Mouse (Mus musculus): ENCODE data around the gene Fkbp15.
"Not testable (repeated sequence)": the region's sequence is repeated elsewhere in the genome, so short reads cannot be mapped to it uniquely, and the experiment has no call there.

Fkbp15 gene

DNA sequence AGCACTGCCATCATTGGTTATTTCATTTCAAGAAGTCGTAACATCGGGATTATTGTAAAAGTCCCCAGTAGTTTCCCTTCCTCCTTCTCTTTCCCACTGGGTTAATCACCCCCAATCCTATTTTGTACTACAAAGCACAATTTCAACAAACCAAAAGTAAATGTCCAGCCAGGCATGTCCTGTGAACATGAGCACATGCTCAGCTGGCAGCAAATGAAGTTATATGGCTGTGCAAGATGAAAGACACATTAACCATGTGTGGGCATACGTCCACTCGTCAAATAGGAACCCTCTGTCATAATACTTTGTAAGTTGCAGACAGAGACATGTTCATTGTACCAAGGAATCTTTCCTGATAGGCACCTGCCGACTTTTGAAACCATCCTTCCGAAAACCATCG lies 77.4 kb downstream of the Fkbp15 start:
- DNase-seq (ENCODE audit: low spot score in 2 of 2) = no peak

DNA sequence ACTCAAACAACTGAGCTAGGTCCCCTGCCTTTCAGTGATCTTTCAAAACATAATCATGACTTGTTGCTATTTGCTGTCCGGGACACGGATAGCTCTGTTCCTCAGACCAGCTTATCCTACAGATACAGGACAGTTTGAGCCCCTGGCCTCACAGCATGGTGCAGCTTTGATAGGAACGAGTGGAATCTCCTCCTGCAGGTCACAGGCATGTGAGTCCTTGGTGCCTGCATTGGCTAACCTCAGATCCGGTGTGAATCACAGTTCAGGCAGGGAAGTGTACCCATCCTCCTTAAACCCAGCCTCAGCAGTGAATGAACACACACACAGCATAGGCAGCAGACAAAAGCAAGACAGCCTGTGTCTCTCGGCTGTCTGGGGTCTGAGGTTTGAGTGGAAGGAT lies 79.0 kb downstream of the Fkbp15 start:
- no peak for DNase-seq (ENCODE audit: low spot score in 2 of 2)

DNA sequence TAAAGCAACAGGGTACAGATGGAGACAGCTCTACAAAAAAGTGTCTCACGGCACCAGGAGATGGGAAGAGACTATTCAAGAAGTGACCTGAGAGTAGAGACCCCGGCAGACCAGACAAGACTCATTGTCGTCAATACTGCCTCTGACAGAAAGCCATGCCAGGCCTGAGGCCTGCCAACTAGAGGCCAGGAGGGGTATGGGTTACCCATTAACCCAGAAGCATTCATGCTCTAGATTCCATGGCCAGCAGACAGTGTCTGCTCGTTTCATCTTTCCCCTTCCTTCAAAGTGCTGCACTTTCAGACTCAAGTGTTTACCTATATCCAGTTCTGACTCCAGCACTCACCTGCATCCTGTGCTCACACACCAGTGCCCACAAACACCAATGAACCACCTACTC lies 82.3 kb downstream of the Fkbp15 start:
- DNase-seq (ENCODE audit: low spot score in 2 of 2) = no peak

DNA sequence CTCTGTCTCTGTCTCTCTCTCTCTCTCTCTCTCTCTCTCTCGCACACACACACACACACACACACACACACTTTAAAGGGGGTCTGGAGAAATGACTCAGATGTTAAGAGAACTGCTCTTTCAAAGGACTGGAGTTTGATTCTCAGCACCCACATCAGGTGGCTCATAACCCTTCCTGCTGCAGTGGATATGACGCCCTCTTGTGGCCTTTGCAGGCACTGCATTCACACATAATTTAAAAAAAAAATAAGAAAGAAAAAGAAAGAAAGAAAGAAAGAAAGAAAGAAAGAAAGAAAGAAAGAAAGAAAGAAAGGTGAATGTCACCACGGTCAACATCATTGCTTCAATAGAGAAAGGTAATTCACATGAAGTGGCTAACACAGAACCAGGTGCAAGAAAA lies 83.1 kb downstream of the Fkbp15 start:
- no peak for DNase-seq (ENCODE audit: low spot score in 2 of 2)

DNA sequence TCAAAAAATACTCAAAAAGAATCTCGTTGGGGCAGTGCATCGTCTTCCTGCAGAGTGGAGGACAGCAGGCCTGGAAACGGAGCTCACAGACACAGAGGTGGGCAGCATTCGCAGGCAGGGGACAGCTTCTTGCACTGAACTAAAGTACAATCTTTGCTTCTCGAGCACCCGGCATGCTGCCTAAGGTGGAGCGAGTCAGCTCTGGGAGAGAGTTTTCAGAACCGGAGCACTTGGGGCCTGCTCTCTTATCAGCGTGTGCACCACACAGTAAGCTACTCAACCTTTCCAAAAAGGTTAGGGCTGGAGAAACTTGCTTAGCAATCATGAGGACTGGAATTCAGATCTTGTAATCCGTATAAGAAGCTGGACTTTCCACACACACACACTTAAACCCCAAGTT lies 83.7 kb downstream of the Fkbp15 start:
- no peak for DNase-seq (ENCODE audit: low spot score in 2 of 2)

DNA sequence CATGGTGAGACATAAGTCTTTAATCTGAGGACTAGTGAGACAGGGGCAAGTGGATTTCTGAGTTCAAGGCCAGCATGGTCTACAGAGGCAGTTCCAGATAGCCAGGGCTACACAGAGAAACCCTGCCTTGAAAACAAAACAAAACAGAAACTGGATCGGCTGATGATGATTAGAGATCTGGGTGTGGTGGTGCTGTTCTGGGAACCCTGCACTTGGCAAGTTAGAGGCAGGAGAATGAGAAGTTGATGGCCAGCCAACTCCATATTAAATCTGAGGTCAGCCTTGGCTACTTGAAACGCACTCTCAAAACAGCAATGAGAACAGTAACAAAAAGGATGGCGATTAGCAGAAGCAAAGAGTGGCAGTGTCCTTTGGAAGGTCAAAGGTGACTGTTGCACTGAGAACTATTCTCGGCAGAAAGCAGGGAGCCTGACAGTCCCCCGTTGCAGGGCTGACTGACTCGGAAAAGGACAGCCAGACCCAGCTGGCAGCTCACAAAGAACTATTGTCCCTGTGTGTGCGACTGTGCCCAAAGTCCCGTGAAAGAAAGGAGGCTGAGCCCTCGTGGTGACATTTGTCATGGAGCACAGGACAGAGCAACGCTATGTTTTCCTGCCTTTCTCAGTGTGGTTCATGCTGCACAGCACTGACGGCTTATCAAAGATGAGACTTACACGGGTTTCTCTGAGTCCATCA lies 85.4 kb downstream of the Fkbp15 start:
- DNase-seq (ENCODE audit: low spot score in 2 of 2) = no peak

DNA sequence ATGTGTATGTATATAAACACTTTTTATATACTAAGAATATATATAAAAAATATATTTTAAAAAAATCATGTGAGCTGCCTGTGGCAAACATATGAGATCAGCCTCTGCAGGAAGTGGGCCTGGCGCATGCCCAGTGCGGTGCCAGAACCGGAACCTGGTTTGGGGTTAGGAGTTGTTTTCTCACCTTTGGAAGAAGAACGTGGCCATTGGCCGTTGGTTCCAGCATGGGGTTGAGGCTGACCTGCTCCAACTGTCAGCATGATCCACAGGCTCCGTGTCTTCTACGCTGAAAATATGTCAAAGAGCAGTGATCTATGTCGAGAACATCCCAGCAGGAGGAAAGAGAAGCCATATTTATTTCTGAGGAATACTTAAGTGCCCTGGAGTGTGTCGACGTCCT lies 86.4 kb downstream of the Fkbp15 start:
- no peak for DNase-seq (ENCODE audit: low spot score in 2 of 2)

DNA sequence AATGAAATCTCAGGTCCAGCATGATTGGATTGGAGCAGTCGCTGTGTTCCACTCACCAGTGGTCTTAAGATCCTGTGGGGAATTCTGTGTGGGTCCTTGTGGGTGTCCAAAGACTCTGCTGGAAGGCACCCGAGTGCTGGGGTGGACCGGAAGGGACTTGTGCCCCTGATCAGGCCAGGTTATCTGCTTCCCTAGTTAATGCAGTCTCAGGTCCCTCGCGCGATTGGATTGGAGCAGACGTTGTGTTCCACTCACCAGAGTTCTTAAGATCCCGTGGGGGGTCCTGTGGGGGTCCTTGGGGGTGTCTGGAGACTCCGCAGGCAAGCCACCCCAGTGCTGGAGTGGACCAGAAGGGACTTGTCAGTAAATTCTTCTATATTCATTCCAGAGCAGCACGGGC lies 87.7 kb downstream of the Fkbp15 start:
- no peak for DNase-seq (ENCODE audit: low spot score in 2 of 2)

DNA sequence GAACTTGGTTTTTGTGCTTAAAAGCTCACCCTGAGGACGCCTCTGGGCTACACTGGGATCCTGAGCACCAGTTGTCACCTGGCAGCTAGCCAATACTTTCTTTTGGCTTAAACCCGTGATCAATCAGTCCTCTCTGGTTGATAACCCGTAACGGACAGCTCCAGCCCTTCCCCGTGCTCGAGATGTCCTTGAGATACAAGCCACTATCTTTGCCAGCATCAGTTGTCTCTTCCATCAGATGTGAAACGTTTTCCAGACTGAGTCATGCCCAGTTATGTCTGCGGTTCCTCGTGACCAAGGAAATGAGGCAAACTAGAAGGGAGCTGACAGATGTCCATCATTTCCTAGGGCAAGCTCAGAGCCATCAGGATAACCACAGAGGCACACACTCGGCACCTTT lies 93.2 kb downstream of the Fkbp15 start:
- DNase-seq (ENCODE audit: low spot score in 2 of 2) = no peak

DNA sequence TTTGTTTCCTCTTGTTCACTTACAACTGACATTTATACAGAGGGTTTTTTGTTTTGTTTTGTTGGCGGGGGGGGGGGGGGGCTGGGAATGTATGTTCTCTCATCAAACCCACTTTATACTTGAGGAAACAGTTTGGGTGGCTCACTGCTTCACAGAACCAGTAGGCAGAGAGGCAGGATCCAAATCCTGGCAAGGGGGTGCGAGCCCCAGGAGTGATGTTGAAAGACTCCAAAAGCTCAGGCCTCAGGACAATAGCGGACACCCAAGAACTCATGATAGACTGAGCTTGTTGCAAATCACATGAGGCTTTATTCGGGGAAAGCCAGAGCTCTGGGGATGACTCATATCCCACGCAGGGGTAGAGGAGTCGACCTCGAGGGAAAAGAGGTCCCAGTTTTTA lies 94.3 kb downstream of the Fkbp15 start:
- DNase-seq (ENCODE audit: low spot score in 2 of 2) = not testable (repeated sequence)

DNA sequence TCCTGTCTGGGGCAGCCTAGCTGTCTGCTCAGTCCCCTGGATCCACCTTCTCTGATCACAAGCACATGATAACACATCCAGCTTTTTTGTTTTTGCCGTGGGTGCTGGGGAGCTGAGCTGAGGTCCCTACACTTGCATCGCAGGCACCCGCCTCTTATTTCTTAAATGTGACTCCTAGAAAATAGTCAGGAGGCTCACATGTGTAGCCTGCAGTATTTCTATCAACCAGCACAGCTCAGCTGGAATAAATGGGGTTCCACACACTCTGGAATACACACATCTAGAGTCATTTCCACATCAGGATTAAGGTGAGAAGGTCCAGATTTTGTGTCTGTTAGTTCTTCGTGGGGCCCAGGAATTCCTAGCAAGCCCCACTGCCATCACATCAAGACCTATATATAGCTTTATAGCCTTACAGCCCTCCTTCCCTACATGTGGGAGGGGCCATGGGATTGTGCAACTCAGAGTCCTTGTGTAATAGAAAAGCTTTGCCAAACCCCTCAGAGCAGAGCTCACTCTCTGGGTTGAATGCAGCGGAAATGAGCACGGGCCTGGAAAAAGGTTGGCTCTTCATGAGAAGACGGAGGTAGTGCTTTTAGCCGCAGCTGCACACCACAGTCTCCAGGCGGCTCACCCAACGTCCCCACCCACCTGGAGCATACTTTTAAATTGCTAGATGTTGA lies 95.1 kb downstream of the Fkbp15 start:
- DNase-seq (ENCODE audit: low spot score in 2 of 2) = no peak

DNA sequence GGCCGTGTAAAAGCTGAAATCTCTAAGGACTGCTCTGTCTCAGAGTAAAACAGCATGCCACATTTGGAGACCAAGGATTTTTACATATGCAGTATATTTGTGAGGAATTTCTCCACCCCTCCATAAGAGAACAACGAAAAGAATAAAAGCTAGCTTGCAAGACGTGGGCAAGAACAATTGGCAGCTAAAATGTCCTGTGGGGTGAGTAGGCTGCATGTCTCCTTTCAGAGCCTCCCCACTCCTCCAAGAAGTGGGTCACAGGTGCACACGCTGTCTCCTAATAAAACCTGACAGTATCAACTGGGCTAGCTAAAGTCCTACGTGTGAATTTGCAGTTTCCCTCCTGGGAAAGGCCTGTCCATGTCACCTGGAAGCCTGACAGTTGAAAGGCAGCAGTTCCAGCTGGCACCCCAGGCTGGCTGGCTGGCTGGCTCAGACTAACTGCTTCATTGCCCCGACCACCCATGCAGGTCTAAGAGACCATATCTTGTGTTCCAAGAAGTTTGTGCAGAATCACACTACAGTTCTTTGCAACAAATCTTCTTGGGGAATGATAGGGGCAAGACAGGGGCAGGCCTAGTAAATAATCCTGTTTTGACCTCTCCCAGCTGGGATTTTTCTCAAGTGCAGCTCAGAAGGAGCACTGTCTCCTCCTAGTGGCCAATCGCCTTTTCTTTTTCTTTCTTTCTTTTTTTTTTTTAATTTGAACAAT lies 97.1 kb downstream of the Fkbp15 start:
- no peak for DNase-seq (ENCODE audit: low spot score in 2 of 2)

DNA sequence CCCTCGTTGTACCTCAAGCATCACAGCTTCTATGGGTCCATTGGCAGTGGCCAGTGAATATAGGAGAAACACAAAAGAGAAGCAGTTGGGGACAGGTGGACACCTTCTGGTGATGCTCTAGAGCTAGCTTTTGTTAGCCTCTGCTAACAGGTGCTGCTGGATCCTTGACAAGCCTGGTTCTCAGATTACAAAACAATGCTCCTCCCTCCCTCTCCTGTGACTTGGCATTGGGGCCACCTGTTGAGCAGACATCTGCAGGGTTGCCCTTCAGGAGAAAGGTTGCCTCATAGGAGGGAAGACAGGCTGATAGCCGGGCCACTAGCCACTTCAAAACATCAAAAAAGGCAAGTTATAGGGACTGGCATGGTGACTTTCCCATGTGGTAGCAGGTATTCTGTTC lies 98.1 kb downstream of the Fkbp15 start, which contains the start of gene Slc31a2:
TSS of gene Slc31a2 (plus strand) at position 287 of the 400 bp plus-strand sequence.
- no peak for DNase-seq (ENCODE audit: low spot score in 2 of 2)

DNA sequence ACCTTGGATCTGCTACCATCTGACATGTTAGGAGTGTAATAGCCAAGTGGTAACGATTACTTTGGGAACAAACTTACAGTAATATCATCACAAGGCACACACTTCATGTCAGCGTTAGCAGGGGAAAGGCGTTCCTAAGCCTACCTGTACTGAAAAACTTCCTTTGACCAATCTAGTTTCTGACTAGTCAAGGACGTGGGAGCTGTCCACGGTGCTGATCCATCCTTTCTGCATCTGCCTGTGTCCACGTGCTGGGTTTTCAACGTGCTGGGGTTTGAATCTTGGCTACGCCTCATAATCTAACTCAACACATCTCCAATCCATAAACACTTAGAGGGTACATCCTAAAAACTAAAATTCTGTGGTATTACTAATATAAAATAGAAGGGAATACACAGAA lies 103.4 kb downstream of the Fkbp15 start:
- peak; percentile 15 to 32 for DNase-seq (ENCODE audit: low spot score in 2 of 2)

DNA sequence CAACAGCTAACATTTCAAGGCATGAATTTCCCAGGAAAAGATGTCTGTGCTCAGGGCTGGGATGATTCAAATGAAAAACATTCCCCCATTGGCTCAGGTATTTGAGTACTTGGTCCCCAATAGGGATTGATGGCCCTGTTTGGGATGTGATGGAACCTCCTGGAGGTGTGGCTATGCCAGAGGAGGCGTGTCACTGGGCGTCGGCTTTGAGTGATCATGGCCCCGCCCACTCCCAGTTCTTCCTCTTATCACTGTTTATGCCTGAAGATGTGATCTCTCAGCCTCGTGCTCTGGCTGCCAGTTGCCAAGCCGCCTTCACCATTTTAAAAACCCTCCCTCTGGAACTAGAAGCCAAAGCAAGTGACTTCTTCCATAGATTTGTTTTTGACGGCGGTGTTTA lies 105.8 kb downstream of the Fkbp15 start:
- no peak for DNase-seq (ENCODE audit: low spot score in 2 of 2)

DNA sequence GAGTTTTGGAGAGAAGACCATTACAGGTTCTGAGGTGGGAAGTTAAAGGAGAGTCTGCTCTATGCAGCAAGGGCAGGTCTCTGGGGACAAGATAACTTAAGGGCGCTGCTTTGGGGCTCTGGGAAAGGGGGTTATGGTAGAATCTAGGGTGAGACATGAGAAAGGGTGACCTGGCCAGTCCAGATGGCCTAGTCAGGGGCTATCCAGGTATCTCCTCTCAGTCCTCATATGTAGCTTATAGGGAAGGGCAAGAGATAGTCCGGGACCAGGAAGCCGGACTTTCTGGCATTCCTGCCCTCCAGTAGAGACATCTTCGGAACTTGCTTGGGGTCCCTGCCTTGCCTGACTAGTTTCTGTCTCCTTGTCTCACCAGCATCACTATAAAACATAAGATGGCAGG lies 108.6 kb downstream of the Fkbp15 start:
- no peak for DNase-seq (ENCODE audit: low spot score in 2 of 2)

DNA sequence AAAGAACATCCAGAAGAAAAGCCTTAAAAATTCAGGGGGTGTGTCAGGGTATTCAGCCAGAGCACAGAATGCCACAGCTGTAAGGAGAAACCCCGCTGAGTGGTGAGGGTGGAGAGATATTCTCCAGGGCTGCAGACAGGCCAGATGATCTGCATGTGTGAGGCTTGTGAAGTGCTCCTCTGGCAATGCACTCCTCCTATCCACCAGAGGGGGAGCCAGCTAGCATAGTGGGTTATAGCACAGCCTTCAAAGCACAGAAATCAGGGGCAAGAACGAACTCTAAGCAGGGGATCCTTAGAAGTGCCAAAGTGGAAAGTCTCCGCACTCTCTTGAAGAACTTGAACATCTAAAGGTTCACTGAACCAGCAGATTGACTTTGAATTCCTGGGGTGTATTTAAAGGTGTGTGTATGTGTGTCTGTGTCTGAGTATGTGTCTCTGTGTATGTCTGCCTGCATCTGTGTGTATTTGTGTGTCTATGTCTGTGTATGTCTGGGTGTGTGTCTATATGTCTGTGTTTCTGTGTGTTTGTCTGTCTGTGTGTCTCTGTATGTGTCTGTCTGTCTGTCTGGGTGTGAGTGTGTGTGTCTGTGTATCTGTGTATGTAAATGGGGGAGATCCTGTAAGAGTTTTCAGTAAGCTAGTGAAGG lies 109.3 kb downstream of the Fkbp15 start:
- no peak for DNase-seq (ENCODE audit: low spot score in 2 of 2)

Measured in urinary bladder, postnatal 36 days (tissue).